Mouse (Mus musculus): Measurements from ENCODE around the gene Dst.

- TF ChIP-seq POLR2A (IDR thresholded peaks at IDR 0.05; ENCODE audit: insufficient read length, low read depth), result no peak
- no peak for TF ChIP-seq MAX (IDR thresholded peaks at IDR 0.05; ENCODE audit: low read depth)
- TF ChIP-seq POLR2AphosphoS2 (IDR thresholded peaks at IDR 0.05; ENCODE audit: insufficient read length, low read depth), result no peak
- no peak for TF ChIP-seq USF1 (IDR thresholded peaks at IDR 0.05; ENCODE audit: low read depth)
- no peak for TF ChIP-seq TCF3 (IDR thresholded peaks at IDR 0.05; ENCODE audit: insufficient read length, low read depth)
These were observed 128.1 kb downstream of the Dst start for GRCm38 (mm10) chr1:34036111-34036510.

Measured in myocyte (in vitro differentiated cells).